ENCODE assay signal across 8 mouse cellular contexts in genomic region chr2:160887859-160888258, GRCm38 (mm10). TPM values are rescaled to one million over a fixed set of nuclear protein-coding genes. Genes with fewer than 3 reads are reported as not detected.
DNase-seq lines count a peak whose midpoint lies in the region; ATAC-seq and TF ChIP-seq lines count a peak whose summit lies in the region.

No protein-coding gene starts in this region.

- H3K36me3 ChIP-seq in hindbrain, embryonic 14.5 days (replicated peaks; ENCODE audit: control insufficient read depth, insufficient read depth): no peaks in the 10 kb centered on the region
- H3K36me3 ChIP-seq in midbrain, postnatal 0 days (ENCODE audit: insufficient read depth, low read length): no peaks in the 10 kb centered on the region

- no peaks in the 10 kb centered on the region for H3K9me3 ChIP-seq in hindbrain, embryonic 14.5 days (ENCODE audit: control insufficient read depth, low read length)
- no peaks in the 10 kb centered on the region for H3K9me3 ChIP-seq in midbrain, postnatal 0 days (ENCODE audit: low read length)

- H3K4me1 ChIP-seq in hindbrain, embryonic 14.5 days (replicated peaks; ENCODE audit: control insufficient read depth, insufficient read depth, low read length): 0 out of 2 replicates have a peak, but pooled peaks cover 6% of the 10 kb centered on the region
- H3K4me1 ChIP-seq in midbrain, postnatal 0 days (ENCODE audit: insufficient read depth, low read length): no peaks in the 10 kb centered on the region

- DNase-seq in left cerebral cortex, adult 2 months (ENCODE audit: extremely low spot score in 1 of 2, low spot score in 2 of 2): no peak
- no peak for DNase-seq in left cerebral cortex, adult 9 months (ENCODE audit: low spot score in 2 of 2)
- peak; percentile 60 for DNase-seq in embryo, embryonic 11 days
- no peak for DNase-seq in hindbrain, embryonic 14.5 days (ENCODE audit: low spot score)
- peak; percentile 69 for DNase-seq in liver
- no peak for DNase-seq in midbrain, postnatal 0 days (ENCODE audit: low spot score)
- DNase-seq in gastrocnemius, postnatal 4 days (ENCODE audit: low spot score in 2 of 2): no peak
- no peak for DNase-seq in layer of hippocampus, adult 8-10 months (ENCODE audit: low spot score in 2 of 2)

- ATAC-seq in hindbrain, embryonic 14.5 days (ENCODE audit: low FRiP score): peak; percentile 49; the same call in 1 of the 2 replicates
- ATAC-seq in midbrain, postnatal 0 days (ENCODE audit: low FRiP score): peak; percentile 69; the same call in 1 of the 2 replicates

- H3K4me2 ChIP-seq in hindbrain, embryonic 14.5 days (replicated peaks): peak overlapping the region; percentile 72
- H3K4me2 ChIP-seq in midbrain, postnatal 0 days (ENCODE audit: low read depth, low read length, poor library complexity, severe bottlenecking): peak overlapping the region; percentile 85

- TF ChIP-seq CTCF in left cerebral cortex, adult 2 months (IDR thresholded peaks at IDR 0.05): no peak
- no peak for TF ChIP-seq CTCF in midbrain, postnatal 0 days (IDR thresholded peaks at IDR 0.05)

- H3K27me3 ChIP-seq in hindbrain, embryonic 14.5 days (ENCODE audit: control insufficient read depth, insufficient read depth, low read length): peaks cover 12% of the 10 kb centered on the region
- H3K27me3 ChIP-seq in midbrain, postnatal 0 days (ENCODE audit: insufficient read depth, low read length): no peaks in the 10 kb centered on the region

- peak overlapping the region; percentile 46 for H3K9ac ChIP-seq in hindbrain, embryonic 14.5 days
- peak overlapping the region; percentile 42 for H3K9ac ChIP-seq in midbrain, postnatal 0 days (replicated peaks; ENCODE audit: low read length, poor library complexity, severe bottlenecking)

- H3K4me3 ChIP-seq in left cerebral cortex, adult 2 months: peak overlapping the region; percentile 16
- peak overlapping the region; percentile 36 for H3K4me3 ChIP-seq in hindbrain, embryonic 14.5 days (replicated peaks; ENCODE audit: low read length)
- peak overlapping the region; percentile 45 for H3K4me3 ChIP-seq in midbrain, postnatal 0 days (ENCODE audit: low read depth, low read length)

- H3K27ac ChIP-seq in left cerebral cortex, adult 2 months: no peak overlapping the region
- H3K27ac ChIP-seq in hindbrain, embryonic 14.5 days: no peak overlapping the region
- H3K27ac ChIP-seq in midbrain, postnatal 0 days (ENCODE audit: low read depth, low read length): no peak overlapping the region; the same call in 1 of the 2 replicates

- intact Hi-C loops in left cerebral cortex, adult 2 months (cut with DNase I): loop anchor here (1.0 to 5.0 kb wide), 4 partner anchors 128 to 289 kb away; partner anchors contain the start of gene Plcg1

- under 1% methylated on average over 26 of the region's 26 CpGs for WGBS in hindbrain, embryonic 14.5 days
- 1% methylated on average over 26 of the region's 26 CpGs for WGBS in midbrain, postnatal 0 days

RNA-seq across cellular contexts. Expression of gene Lpin3, which starts 7.4 kb away (rescaled TPM):
- total RNA-seq in left cerebral cortex, adult 2 months (2021): 1 to 10 TPM in 1 of 2 experiments, under 1 TPM in 1; 0.65 to 1.8 TPM
- 0.22 and 0.66 TPM in 2 replicates for polyA plus RNA-seq in hindbrain, embryonic 14.5 days (2014; fragmentation: Nextera tagmentation; extraction: Ambion mirVana)
- 1.1 and 3.7 TPM in 2 replicates for total RNA-seq in midbrain, postnatal 0 days (2014; rRNA removed)
- polyA plus RNA-seq in midbrain, postnatal 0 days (2015; fragmentation: Nextera tagmentation; extraction: Ambion mirVana): 0.38 and 0.55 TPM in 2 replicates
- 1 to 10 TPM; 5.5 to 7.5 TPM for total RNA-seq in gastrocnemius, postnatal 4 days (2021)
- 1 to 10 TPM; 1.1 to 2.6 (median 1.6) TPM for total RNA-seq in layer of hippocampus, adult 8-10 months (2022)

RNA-seq across cellular contexts. Expression of gene Zhx3, which starts 15.1 kb away (rescaled TPM):
- total RNA-seq in left cerebral cortex, adult 2 months (2021): 10 to 100 TPM; 67.8 to 81.4 TPM
- 17.9 and 19.6 TPM in 2 replicates for polyA plus RNA-seq in hindbrain, embryonic 14.5 days (2014; fragmentation: Nextera tagmentation; extraction: Ambion mirVana)
- 43.9 and 63.9 TPM in 2 replicates for total RNA-seq in midbrain, postnatal 0 days (2014; rRNA removed)
- polyA plus RNA-seq in midbrain, postnatal 0 days (2015; fragmentation: Nextera tagmentation; extraction: Ambion mirVana): 17.3 and 18.7 TPM in 2 replicates
- total RNA-seq in gastrocnemius, postnatal 4 days (2021): 10 to 100 TPM; 38.3 to 55.9 TPM
- total RNA-seq in layer of hippocampus, adult 8-10 months (2022): 100 to 1,000 TPM in 2 of 4 experiments, 10 to 100 TPM in 2; 74.2 to 102 (median 92.4) TPM

RNA-seq across cellular contexts. Expression of gene Emilin3, which starts 24.3 kb away (rescaled TPM):
- total RNA-seq in left cerebral cortex, adult 2 months (2021): under 1 TPM; 0.45 to 0.49 TPM
- polyA plus RNA-seq in hindbrain, embryonic 14.5 days (2014; fragmentation: Nextera tagmentation; extraction: Ambion mirVana): 0.52 and 0.55 TPM in 2 replicates
- total RNA-seq in midbrain, postnatal 0 days (2014; rRNA removed): 0.55 and 1.6 TPM in 2 replicates
- 0.44 and 0.51 TPM in 2 replicates for polyA plus RNA-seq in midbrain, postnatal 0 days (2015; fragmentation: Nextera tagmentation; extraction: Ambion mirVana)
- total RNA-seq in gastrocnemius, postnatal 4 days (2021): 10 to 100 TPM; 15.4 to 17.5 TPM
- total RNA-seq in layer of hippocampus, adult 8-10 months (2022): under 1 TPM in 3 of 4 experiments, not detected in 1; 0.12 to 0.20 (median 0.18) TPM

Comparison
In these comparisons a context has a peak if more than half of its experiments do, and no peak if none do; other contexts are left out.
1. DNase-seq: peak in embryo, embryonic 11 days (single experiment) and liver (single experiment); none in left cerebral cortex, adult 2 months (0 of 2), left cerebral cortex, adult 9 months (0 of 2), hindbrain, embryonic 14.5 days (single experiment), midbrain, postnatal 0 days (single experiment), gastrocnemius, postnatal 4 days (0 of 2) and layer of hippocampus, adult 8-10 months (0 of 2).
2. Peak in every context shown above with its lines, with median percentiles within 50 percentile points of each other: H3K4me3 ChIP-seq.